Mouse (Mus musculus) kidney, adult 2 months (tissue): ENCODE data around the gene Aurkaip1. TPM values are rescaled to one million over a fixed set of nuclear protein-coding genes. Genes with fewer than 3 reads are reported as not detected.
A peak's percentile ranks its signal among the peaks of the same experiment; 100 is the strongest.
"Not testable (repeated sequence)": the region's sequence is repeated elsewhere in the genome, so short reads cannot be mapped to it uniquely, and the experiment has no call there.

Experiments used
- DNase-seq: peaks from one replicate; pipeline ENCODE4 v3.0.0; 2021
- H3K27ac ChIP-seq: fragments of 200-500 bp; 2 replicates; pipeline ENCODE4 v1.5.1; 2012; ENCODE audit warnings: low read depth, low read length, control low read depth, inconsistent platforms; ENCODE audit not compliant: insufficient read depth
- H3K27me3 ChIP-seq: fragments of 200-500 bp; replicated peaks from 2 replicates; pipeline ENCODE4 v1.6.1; 2012; ENCODE audit warnings: mild to moderate bottlenecking, moderate library complexity, low read length, inconsistent platforms; ENCODE audit not compliant: control insufficient read depth, insufficient read depth
- H3K36me3 ChIP-seq: fragments of 200-500 bp; 2 replicates; pipeline ENCODE4 v1.6.1; 2012; ENCODE audit warnings: mild to moderate bottlenecking, moderate library complexity, low read length, inconsistent platforms; ENCODE audit not compliant: control insufficient read depth, insufficient read depth
- H3K4me1 ChIP-seq: fragments of 200-500 bp; 2 replicates; pipeline ENCODE4 v1.6.1; 2011; ENCODE audit warnings: low read length; ENCODE audit not compliant: control insufficient read depth, insufficient read depth
- H3K4me3 ChIP-seq: fragments of 200-500 bp; 2 replicates; pipeline ENCODE4 v1.5.1; 2011; ENCODE audit warnings: mild to moderate bottlenecking, low read depth, low read length, control low read depth; ENCODE audit not compliant: insufficient read depth
- CTCF ChIP-seq: fragments of 200-500 bp; conservative IDR thresholded peaks from 2 replicates; pipeline ENCODE4 v1.5.1; 2011; ENCODE audit warnings: low read depth, mild to moderate bottlenecking, control low read depth, low read length, moderate library complexity, mixed read lengths; ENCODE audit not compliant: insufficient read depth, insufficient read length
- POLR2A ChIP-seq: fragments of 200-500 bp; IDR thresholded peaks from one replicate; pipeline ENCODE4 v1.6.1; 2011; ENCODE audit warnings: low read depth, low read length, control low read depth
- WGBS: fragments of 180-500 bp; shearing (Covaris S2); methylation state at CpG from one replicate; pipeline ENCODE4 v1.1.7; 2018; 5-methylcytosine and 5-hydroxymethylcytosine counted together
- polyA plus RNA-seq: library from polyadenylated mRNA; depleted of rRNA; stranded (reverse); fragments of >200 nt; gene quantifications from 2 replicates; pipeline ENCODE4 v1.2.3, GENCODE M21; 2012; rRNA removed

Aurkaip1 gene
- polyA plus RNA-seq = 164 and 195 TPM in 2 replicates

- H3K27me3 ChIP-seq = no peaks in the 10 kb centered on the region
- TF ChIP-seq POLR2A (no peak), CTCF (peak; percentile 94)
- peak within 1 kb of the TSS; percentile 91 for H3K27ac ChIP-seq
- peak; percentile 97 for DNase-seq
- H3K4me1 ChIP-seq = peaks cover 13% of the 10 kb centered on the region; the same call in 1 of the 2 replicates
- H3K4me3 ChIP-seq = peak within 1 kb of the TSS; percentile 97
- under 1% methylated on average over 49 of the region's 49 CpGs for WGBS
- H3K36me3 ChIP-seq = no peaks in the 10 kb centered on the region
Observed at GRCm38 (mm10) chr4:155831205-155831766, at the start of gene Aurkaip1. Gene Aurkaip1, plus strand, starts transcription at chr4:155831272.

GRCm38 (mm10) chr4:155783486-155784080 lies 47.5 kb upstream of the Aurkaip1 start:
- peak; percentile 79 for DNase-seq
- Histone ChIP-seq H3K27ac (peak overlapping the region; percentile 96), H3K36me3 (no peaks in the 10 kb centered on the region), H3K4me1 (peaks cover 9% of the 10 kb centered on the region; the same call in 1 of the 2 replicates), H3K27me3 (no peaks in the 10 kb centered on the region), H3K4me3 (peak overlapping the region; percentile 68)
- 22% methylated on average over 16 of the region's 16 CpGs for WGBS
- TF ChIP-seq POLR2A (no peak), CTCF (no peak)

- peaks cover 9% of the 10 kb centered on the region; the same call in 1 of the 2 replicates for H3K4me1 ChIP-seq
- TF ChIP-seq POLR2A = no peak
- peak; percentile 60 for TF ChIP-seq CTCF
- H3K36me3 ChIP-seq = no peaks in the 10 kb centered on the region
- under 1% methylated on average over 52 of the region's 52 CpGs for WGBS
- H3K27ac ChIP-seq = peak overlapping the region; percentile 96
- peak; percentile 92 for DNase-seq
- H3K4me3 ChIP-seq = peak overlapping the region; percentile 68
- no peaks in the 10 kb centered on the region for H3K27me3 ChIP-seq
Observed at GRCm38 (mm10) chr4:155784081-155784701, 46.9 kb upstream of the Aurkaip1 start.

GRCm38 (mm10) chr4:155785246-155785645 lies 45.8 kb upstream of the Aurkaip1 start:
- Histone ChIP-seq H3K4me1 (peaks cover 10% of the 10 kb centered on the region; the same call in 1 of the 2 replicates), H3K27me3 (no peaks in the 10 kb centered on the region), H3K27ac (no peak overlapping the region), H3K36me3 (no peaks in the 10 kb centered on the region), H3K4me3 (no peak overlapping the region)
- 83% methylated on average over 10 of the region's 10 CpGs for WGBS
- TF ChIP-seq CTCF (no peak), POLR2A (no peak)
- DNase-seq = no peak

GRCm38 (mm10) chr4:155785819-155786218 lies 45.3 kb upstream of the Aurkaip1 start, which contains the start of gene Tmem88b:
Gene Tmem88b, minus strand, starts transcription at chr4:155785874.
- TF ChIP-seq CTCF (no peak), POLR2A (no peak)
- Histone ChIP-seq H3K4me1 (peaks cover 14% of the 10 kb centered on the region; the same call in 1 of the 2 replicates), H3K4me3 (no peak within 1 kb of the TSS), H3K36me3 (no peaks in the 10 kb centered on the region), H3K27ac (no peak within 1 kb of the TSS; the same call in 1 of the 2 replicates), H3K27me3 (no peaks in the 10 kb centered on the region)
- WGBS = 84% methylated on average over 5 of the region's 5 CpGs
- no peak for DNase-seq

- no peaks in the 10 kb centered on the region for H3K27me3 ChIP-seq
- H3K4me1 ChIP-seq = peaks cover 20% of the 10 kb centered on the region; the same call in 1 of the 2 replicates
- H3K4me3 ChIP-seq = no peak overlapping the region
- 83% methylated on average over 3 of the region's 3 CpGs for WGBS
- no peak for DNase-seq
- TF ChIP-seq POLR2A (no peak), CTCF (no peak)
- H3K27ac ChIP-seq = no peak overlapping the region
- no peaks in the 10 kb centered on the region for H3K36me3 ChIP-seq
Observed at GRCm38 (mm10) chr4:155788300-155788699, 42.8 kb upstream of the Aurkaip1 start.

GRCm38 (mm10) chr4:155788833-155789232 lies 42.2 kb upstream of the Aurkaip1 start:
- H3K27me3 ChIP-seq, H3K27ac ChIP-seq, DNase-seq, H3K4me3 ChIP-seq, H3K36me3 ChIP-seq: not testable (repeated sequence)
- 87% methylated on average over 4 of the region's 4 CpGs for WGBS
- H3K4me1 ChIP-seq = peaks cover 15% of the 10 kb centered on the region; the same call in 1 of the 2 replicates
